10 mouse cellular contexts compared by ENCODE assay signal in the genomic region with DNA sequence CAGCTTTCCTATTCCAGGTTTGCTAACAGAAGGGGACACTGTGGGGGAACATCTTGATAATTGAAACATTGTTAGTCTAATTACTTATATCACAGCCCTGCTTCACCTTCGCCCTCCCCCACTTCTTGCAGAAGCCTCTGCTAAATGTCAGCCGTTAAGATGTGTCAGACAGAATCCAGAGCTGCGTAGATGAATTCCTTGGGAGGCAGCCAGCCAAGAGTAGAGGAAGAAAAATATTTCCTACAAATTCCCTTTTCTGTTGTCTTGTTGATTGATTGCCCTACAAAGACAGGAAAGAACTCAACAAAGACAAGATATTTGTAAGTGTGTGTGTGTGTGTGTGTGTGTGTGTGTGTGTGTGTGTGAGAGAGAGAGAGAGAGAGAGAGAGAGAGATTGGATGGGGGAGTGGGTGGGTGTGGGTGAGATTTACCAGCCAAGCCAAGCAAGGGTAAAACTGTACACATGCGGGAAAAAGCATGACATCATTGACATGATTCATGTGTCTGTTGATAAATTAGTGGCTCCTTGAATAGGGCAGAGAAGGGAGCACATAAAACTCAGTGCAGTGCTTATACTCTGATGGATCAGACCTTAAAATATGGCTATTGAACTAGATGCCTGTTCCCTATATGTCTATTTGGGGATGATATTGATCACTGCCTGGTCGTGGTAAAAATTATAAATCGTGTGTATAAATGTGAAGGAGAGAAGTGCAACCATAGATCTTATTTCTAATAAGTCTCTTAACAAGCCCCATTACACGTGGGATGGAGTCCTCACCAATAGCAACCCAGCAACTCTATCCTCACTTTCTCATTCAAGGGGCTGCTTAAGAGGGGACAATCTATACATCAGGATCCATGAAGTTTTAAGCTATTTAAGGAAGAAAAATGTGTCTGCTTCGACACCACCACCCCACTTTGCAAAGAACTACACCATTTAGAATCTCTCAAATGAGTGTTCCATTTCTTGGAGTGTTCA.
DNase-seq lines count a peak whose midpoint lies in the region; ATAC-seq and TF ChIP-seq lines count a peak whose summit lies in the region.
"Had no signal": no experiment of that assay in that cellular context is flagged by ENCODE, and none has a peak within 500 bp of the region (broad histone marks: within the 10 kb centered on the region; RNA-seq: fewer than 3 reads in every experiment).

No protein-coding gene starts in this region.

- H3K79me2 ChIP-seq in heart, adult 2 months (replicated peaks; ENCODE audit: control insufficient read depth, insufficient read depth, low read length), result no peaks in the 10 kb centered on the region

- 45% methylated on average over 8 of the region's 8 CpGs for WGBS in heart, embryonic 10.5 days
- WGBS in heart, adult 2 months, result 46% methylated on average over 8 of the region's 8 CpGs
- WGBS in heart, embryonic 13.5 days, result 31% methylated on average over 8 of the region's 8 CpGs
- WGBS in limb, embryonic 14.5 days, result 49% methylated on average over 8 of the region's 8 CpGs
- WGBS in midbrain, embryonic 16.5 days, result 74% methylated on average over 8 of the region's 8 CpGs

- no peaks in the 10 kb centered on the region for H3K9me3 ChIP-seq in heart, embryonic 10.5 days
- H3K9me3 ChIP-seq in heart, embryonic 13.5 days, result no peaks in the 10 kb centered on the region
- no peaks in the 10 kb centered on the region for H3K9me3 ChIP-seq in limb, embryonic 14.5 days (ENCODE audit: control insufficient read depth, low read length)
- H3K9me3 ChIP-seq in midbrain, embryonic 16.5 days (replicated peaks; ENCODE audit: control insufficient read depth, low read length, poor library complexity, severe bottlenecking), result no peaks in the 10 kb centered on the region
- H3K9me3 ChIP-seq: embryonic facial prominence, embryonic 15.5 days had no signal

- H3K4me3 ChIP-seq in heart, embryonic 10.5 days, result no peak overlapping the region
- H3K4me3 ChIP-seq in heart, adult 2 months, result no peak overlapping the region
- H3K4me3 ChIP-seq in heart, embryonic 13.5 days, result no peak overlapping the region
- no peak overlapping the region for H3K4me3 ChIP-seq in limb, embryonic 14.5 days (replicated peaks; ENCODE audit: low read length)
- H3K4me3 ChIP-seq in midbrain, embryonic 16.5 days (ENCODE audit: low read depth, low read length), result no peak overlapping the region
- H3K4me3 ChIP-seq: embryonic facial prominence, embryonic 15.5 days had no signal

- no peak for TF ChIP-seq EP300 in heart, adult 2 months (IDR thresholded peaks at IDR 0.05; ENCODE audit: insufficient read depth, low read depth, low read length)

- ATAC-seq in heart, embryonic 13.5 days (ENCODE audit: extremely low read depth, insufficient number of reproducible peaks, low FRiP score, low TSS enrichment), result peak; percentile 71
- no peak for ATAC-seq in limb, embryonic 14.5 days (ENCODE audit: low FRiP score, low read depth)
- no peak for ATAC-seq in midbrain, embryonic 16.5 days

- no peak for TF ChIP-seq CTCF in heart, adult 2 months (IDR thresholded peaks at IDR 0.05)

- H3K9ac ChIP-seq in heart, adult 2 months (ENCODE audit: low read depth, low read length), result no peak overlapping the region
- no peak overlapping the region for H3K9ac ChIP-seq in heart, embryonic 13.5 days
- no peak overlapping the region for H3K9ac ChIP-seq in limb, embryonic 14.5 days (ENCODE audit: low read depth, low read length, severe bottlenecking)
- no peak overlapping the region for H3K9ac ChIP-seq in midbrain, embryonic 16.5 days (ENCODE audit: low read depth, low read length)
- H3K9ac ChIP-seq: embryonic facial prominence, embryonic 15.5 days had no signal

- intact Hi-C loops in heart, adult 2 months (cut with DNase I), result no loop called here

- no peak for TF ChIP-seq POLR2A in heart, adult 2 months (IDR thresholded peaks at IDR 0.05; ENCODE audit: insufficient read depth, low read depth, low read length)
- TF ChIP-seq POLR2A in limb, embryonic 14.5 days (IDR thresholded peaks at IDR 0.05; ENCODE audit: borderline replicate concordance, extremely low read depth, insufficient read depth, insufficient read length), result no peak

- H3K27me3 ChIP-seq in heart, embryonic 10.5 days (ENCODE audit: insufficient read depth, poor library complexity, severe bottlenecking), result no peaks in the 10 kb centered on the region
- H3K27me3 ChIP-seq in heart, adult 2 months (ENCODE audit: control insufficient read depth, insufficient read depth, low read length), result no peaks in the 10 kb centered on the region
- no peaks in the 10 kb centered on the region for H3K27me3 ChIP-seq in heart, embryonic 13.5 days (replicated peaks)
- H3K27me3 ChIP-seq in limb, embryonic 14.5 days (ENCODE audit: control insufficient read depth, insufficient read depth, low read length), result no peaks in the 10 kb centered on the region
- no peaks in the 10 kb centered on the region for H3K27me3 ChIP-seq in midbrain, embryonic 16.5 days (ENCODE audit: control insufficient read depth, insufficient read depth, low read depth, low read length)
- H3K27me3 ChIP-seq: embryonic facial prominence, embryonic 15.5 days had no signal

- peak; percentile 81 for DNase-seq in heart, embryonic 10.5 days (ENCODE audit: low spot score)
- no peak for DNase-seq in heart, adult 2 months
- peak; percentile 3 to 22 for DNase-seq in adrenal gland, adult 18-20 months (ENCODE audit: low spot score in 2 of 2)
- peak; percentile 28 for DNase-seq in limb, embryonic 14.5 days (ENCODE audit: low spot score)
- DNase-seq in thymus, postnatal 36 days, result no peak
- DNase-seq in spleen, postnatal 4 days (ENCODE audit: low spot score in 2 of 2), result no peak

- H3K36me3 ChIP-seq in heart, embryonic 10.5 days, result no peaks in the 10 kb centered on the region
- H3K36me3 ChIP-seq in heart, adult 2 months (ENCODE audit: control insufficient read depth, insufficient read depth, low read length), result no peaks in the 10 kb centered on the region
- no peaks in the 10 kb centered on the region for H3K36me3 ChIP-seq in heart, embryonic 13.5 days
- no peaks in the 10 kb centered on the region for H3K36me3 ChIP-seq in limb, embryonic 14.5 days (ENCODE audit: control insufficient read depth, insufficient read depth, low read length)
- no peaks in the 10 kb centered on the region for H3K36me3 ChIP-seq in midbrain, embryonic 16.5 days (ENCODE audit: control insufficient read depth, insufficient read depth, low read length)
- H3K36me3 ChIP-seq: embryonic facial prominence, embryonic 15.5 days had no signal

- no peak overlapping the region for H3K4me2 ChIP-seq in heart, embryonic 13.5 days
- no peak overlapping the region for H3K4me2 ChIP-seq in limb, embryonic 14.5 days (replicated peaks; ENCODE audit: low read depth, low read length, severe bottlenecking)
- H3K4me2 ChIP-seq in midbrain, embryonic 16.5 days (ENCODE audit: low read length), result no peak overlapping the region
- H3K4me2 ChIP-seq: embryonic facial prominence, embryonic 15.5 days had no signal

- peak overlapping the region; percentile 74 for H3K27ac ChIP-seq in heart, embryonic 10.5 days
- H3K27ac ChIP-seq in heart, adult 2 months, result no peak overlapping the region
- H3K27ac ChIP-seq in heart, embryonic 13.5 days (replicated peaks), result peak overlapping the region; percentile 83
- H3K27ac ChIP-seq in limb, embryonic 14.5 days (replicated peaks; ENCODE audit: low read depth, low read length), result no peak overlapping the region
- H3K27ac ChIP-seq in midbrain, embryonic 16.5 days (ENCODE audit: low read length), result no peak overlapping the region
- H3K27ac ChIP-seq: embryonic facial prominence, embryonic 15.5 days; macrophage had no signal

- peaks cover 29% of the 10 kb centered on the region for H3K4me1 ChIP-seq in heart, embryonic 10.5 days
- no peaks in the 10 kb centered on the region for H3K4me1 ChIP-seq in heart, adult 2 months (ENCODE audit: control insufficient read depth, insufficient read depth, low read length)
- peaks cover 37% of the 10 kb centered on the region for H3K4me1 ChIP-seq in heart, embryonic 13.5 days
- H3K4me1 ChIP-seq in limb, embryonic 14.5 days (ENCODE audit: control insufficient read depth, insufficient read depth, low read length), result no peaks in the 10 kb centered on the region
- no peaks in the 10 kb centered on the region for H3K4me1 ChIP-seq in midbrain, embryonic 16.5 days (ENCODE audit: control insufficient read depth, insufficient read depth, low read length)

Comparison
In these comparisons a context has a peak if more than half of its experiments do, and no peak if none do; other contexts are left out.
1. DNase-seq: peak in heart, embryonic 10.5 days (single experiment), adrenal gland, adult 18-20 months (2 of 2) and limb, embryonic 14.5 days (single experiment); none in heart, adult 2 months (0 of 2), thymus, postnatal 36 days (0 of 2) and spleen, postnatal 4 days (0 of 2).
2. H3K27ac ChIP-seq: peak in heart, embryonic 10.5 days (single experiment) and heart, embryonic 13.5 days (single experiment); none in heart, adult 2 months (single experiment), limb, embryonic 14.5 days (single experiment) and midbrain, embryonic 16.5 days (single experiment).